Mouse (Mus musculus) stomach, postnatal 0 days (tissue): ENCODE measurements at regions not wholly inside any gene's neighbourhood (a gene's known extent, or its start where the extent isn't known, plus 50 kb on each side); places are given as distances from the start of the nearest gene placed in this dataset.

ENCODE experiments used
- CTCF ChIP-seq: IDR thresholded peaks from 2 replicates; pipeline ENCODE4 v1.5.1; 2016; ENCODE audit warnings: antibody characterized with exemption, low read depth, mild to moderate bottlenecking, moderate library complexity
- EP300 ChIP-seq: optimal IDR thresholded peaks from 2 replicates; pipeline ENCODE3; 2016; ENCODE audit warnings: antibody characterized with exemption

DNA sequence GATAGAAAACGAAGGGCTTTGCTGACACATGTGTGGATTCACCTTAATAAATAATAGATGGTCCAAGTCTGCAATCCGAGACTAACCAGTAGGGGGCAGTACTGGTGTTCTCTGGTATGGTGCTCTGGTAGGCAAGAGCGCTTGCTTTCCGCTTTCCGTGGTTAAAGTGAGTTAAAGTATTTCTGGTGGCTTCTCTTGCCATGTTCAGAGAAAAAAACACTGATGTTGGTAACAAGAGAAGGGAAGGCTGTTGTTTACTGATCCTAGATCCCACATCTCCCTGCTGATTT lies 203.9 kb downstream of the Lrig3 start:
- no peak for TF ChIP-seq EP300
- TF ChIP-seq CTCF, result peak; percentile 45
